Mouse (Mus musculus) telencephalon, adult 2 months (tissue): ENCODE data around the gene Sema3a.

Experiments
- DNase-seq: peaks from one replicate; pipeline ENCODE4 v3.0.0-alpha.2; 2011; ENCODE audit warnings: low read depth, low spot score

Sema3a gene

GRCm38 (mm10) chr5:13318728-13319429 lies 193.7 kb downstream of the Sema3a start:
- no peak for DNase-seq

- no peak for DNase-seq
Measured at GRCm38 (mm10) chr5:13320138-13320537, 194.9 kb downstream of the Sema3a start.

DNA sequence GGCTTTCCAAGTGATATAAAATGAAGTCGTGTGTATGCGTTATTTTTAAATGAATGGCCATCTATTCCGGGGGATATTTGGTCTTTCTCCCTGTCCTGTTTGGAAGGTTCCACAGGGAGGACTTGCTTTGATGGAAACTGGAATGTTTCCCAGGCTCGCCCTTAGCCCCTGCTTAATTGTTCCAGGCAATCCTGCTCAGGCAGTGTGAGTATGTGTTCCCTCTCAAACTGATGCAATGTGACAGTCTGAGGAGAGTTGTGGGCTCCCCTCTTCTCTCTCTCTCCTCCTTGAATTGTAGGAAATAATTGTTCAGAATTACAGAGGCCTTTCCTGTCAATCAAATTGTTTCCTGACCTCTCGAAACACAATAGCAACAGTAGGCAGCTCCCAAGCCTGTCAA lies 202.1 kb downstream of the Sema3a start:
- no peak for DNase-seq

GRCm38 (mm10) chr5:13331412-13331811 lies 206.2 kb downstream of the Sema3a start:
- DNase-seq: no peak

- no peak for DNase-seq
Measured at GRCm38 (mm10) chr5:13337665-13338064, 212.5 kb downstream of the Sema3a start.

GRCm38 (mm10) chr5:13347068-13347467 lies 221.9 kb downstream of the Sema3a start:
- DNase-seq: no peak

DNA sequence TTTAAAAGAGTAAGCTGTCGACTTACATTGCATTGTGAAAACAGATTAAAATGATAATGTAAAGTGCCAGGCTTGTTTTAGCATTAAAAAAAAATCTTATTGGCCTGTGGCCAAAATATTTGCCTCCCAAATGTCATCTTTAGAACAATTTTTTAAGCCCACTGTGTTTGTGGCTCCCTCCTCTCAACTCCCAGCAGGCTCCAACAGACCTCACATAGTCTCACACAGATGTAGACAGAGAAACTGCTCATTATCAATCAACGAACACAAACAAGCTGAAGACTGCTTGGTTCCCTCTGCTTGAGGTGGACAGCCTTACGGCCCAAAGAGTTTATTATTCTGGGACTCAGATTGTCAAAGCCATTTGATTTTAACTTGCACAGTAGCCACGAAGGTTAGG lies 226.4 kb downstream of the Sema3a start:
- DNase-seq: no peak

DNA sequence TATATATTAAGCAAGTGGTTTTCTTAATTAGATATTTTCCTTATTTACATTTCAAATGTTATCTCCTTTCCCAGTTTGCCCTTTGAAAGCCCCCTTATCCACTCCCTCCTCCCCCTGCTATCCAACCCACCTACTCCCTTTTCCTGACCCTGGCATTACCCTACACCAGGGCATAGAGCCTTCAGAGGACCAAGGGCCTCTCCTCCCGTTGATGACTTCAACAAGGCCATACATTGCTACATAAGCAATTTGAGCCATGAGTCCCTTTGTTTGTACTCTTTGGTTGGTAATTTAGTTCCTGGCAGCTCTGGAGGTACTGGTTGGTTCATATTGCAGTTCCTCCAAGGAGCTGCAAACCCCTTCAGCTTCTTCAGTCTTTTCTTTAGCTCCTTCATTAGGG lies 227.8 kb downstream of the Sema3a start:
- DNase-seq: no peak

GRCm38 (mm10) chr5:13353539-13353938 lies 228.3 kb downstream of the Sema3a start:
- no peak for DNase-seq

GRCm38 (mm10) chr5:13354913-13355312 lies 229.7 kb downstream of the Sema3a start:
- peak; percentile 33 for DNase-seq

- DNase-seq: no peak
Measured at GRCm38 (mm10) chr5:13358770-13359169, 233.6 kb downstream of the Sema3a start.

DNA sequence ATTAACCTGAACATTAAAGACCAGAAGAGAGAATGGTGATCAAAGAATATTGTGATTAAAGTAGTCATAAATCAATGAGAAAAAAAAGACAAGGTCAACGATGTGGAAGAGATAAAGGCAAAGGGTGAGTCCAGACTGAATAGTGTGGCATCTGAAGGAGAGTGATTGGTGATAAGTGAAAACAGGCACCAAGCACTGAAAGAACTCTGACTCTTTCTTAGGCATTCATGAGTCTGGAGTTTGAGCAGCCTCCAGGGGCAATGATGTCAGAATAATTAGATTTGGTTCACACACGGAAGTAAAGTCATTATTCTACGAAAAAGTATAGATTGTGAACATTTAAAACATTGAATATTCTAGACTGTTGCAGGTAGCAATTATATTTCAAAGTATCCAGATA lies 235.5 kb downstream of the Sema3a start:
- DNase-seq: no peak

- no peak for DNase-seq
Measured at GRCm38 (mm10) chr5:13365108-13365507, 239.9 kb downstream of the Sema3a start.

- DNase-seq: no peak
Measured at GRCm38 (mm10) chr5:13379223-13379622, 254.0 kb downstream of the Sema3a start.

- no peak for DNase-seq
Measured at GRCm38 (mm10) chr5:13384047-13384446, 258.8 kb downstream of the Sema3a start.

DNA sequence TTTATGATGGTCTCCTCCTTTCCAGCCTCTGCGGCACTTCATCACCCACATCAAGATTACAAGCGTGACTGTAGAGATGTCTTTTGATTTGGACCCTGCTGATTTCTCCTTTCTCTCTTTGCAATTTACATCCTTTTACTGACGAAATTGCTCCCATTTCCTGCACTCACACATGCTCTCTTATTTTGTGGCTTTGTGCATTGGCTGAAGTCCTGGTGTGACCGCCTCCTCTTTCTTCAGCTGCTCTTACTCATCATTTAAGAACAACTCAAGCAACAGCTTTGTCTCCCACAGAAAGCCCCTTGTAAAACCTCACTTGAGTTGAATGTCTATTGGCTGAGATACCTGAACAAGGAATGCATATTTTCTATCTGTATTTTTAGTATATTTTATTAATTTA lies 259.5 kb downstream of the Sema3a start:
- DNase-seq: peak; percentile 77

DNA sequence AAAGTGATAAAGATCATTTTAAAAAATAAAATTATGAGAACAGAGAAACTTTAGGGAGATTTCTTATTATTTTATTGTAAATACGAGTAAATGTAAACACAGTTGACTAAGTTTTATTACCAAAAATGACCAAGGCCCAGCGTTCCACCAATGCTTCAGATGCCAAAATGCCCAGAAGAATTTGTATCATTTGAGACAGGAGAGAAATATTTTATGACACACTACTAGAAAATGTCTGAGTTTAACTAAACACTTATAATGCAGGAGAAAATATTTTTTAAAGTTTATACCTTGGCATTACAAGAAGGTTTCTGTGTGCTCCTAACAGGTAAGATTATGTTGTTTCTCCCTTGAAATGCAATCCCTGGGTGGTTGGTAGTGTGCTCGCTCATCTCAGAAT lies 261.4 kb downstream of the Sema3a start:
- DNase-seq: no peak

- no peak for DNase-seq
Measured at GRCm38 (mm10) chr5:13387679-13388078, 262.5 kb downstream of the Sema3a start.

- no peak for DNase-seq
Measured at GRCm38 (mm10) chr5:13389995-13390394, 264.8 kb downstream of the Sema3a start.

- DNase-seq: no peak
Measured at GRCm38 (mm10) chr5:13405432-13405831, 280.2 kb downstream of the Sema3a start.

- no peak for DNase-seq
Measured at GRCm38 (mm10) chr5:13406131-13406530, 280.9 kb downstream of the Sema3a start.

- no peak for DNase-seq
Measured at GRCm38 (mm10) chr5:13411920-13412319, 286.7 kb downstream of the Sema3a start.

DNA sequence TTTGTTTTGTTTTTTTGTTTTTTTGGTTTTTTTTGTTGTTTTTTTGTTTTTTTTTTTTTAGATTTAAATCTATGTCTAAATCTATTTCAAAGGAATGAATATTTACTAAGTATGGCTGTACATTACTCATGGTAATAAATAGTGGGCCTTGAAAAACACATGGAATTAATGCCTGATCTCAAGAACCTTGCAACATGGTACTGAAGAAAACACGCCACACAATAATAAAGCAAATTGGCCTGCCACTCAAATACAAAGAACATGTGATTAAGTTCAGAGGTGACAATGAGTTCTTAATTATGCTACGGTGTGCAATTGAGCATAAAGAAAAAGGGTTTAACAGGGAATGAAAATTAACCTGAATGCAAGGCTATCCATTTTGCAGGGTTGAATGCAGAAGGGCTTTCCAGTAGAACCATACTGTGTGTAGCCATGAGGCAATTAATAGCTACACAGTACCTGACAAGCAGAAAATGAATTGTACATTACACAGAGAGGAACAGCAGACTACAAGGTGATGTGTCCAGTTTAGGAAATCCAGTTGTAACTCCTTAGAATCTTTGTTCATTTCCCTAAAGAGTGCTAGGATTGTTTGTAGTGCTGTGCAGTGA lies 288.8 kb downstream of the Sema3a start:
- DNase-seq: no peak
